Mouse (Mus musculus) kidney, adult 2 months (tissue): ENCODE results near the gene Lhfp. TPM values are rescaled to one million over a fixed set of nuclear protein-coding genes. Genes with fewer than 3 reads are reported as not detected.

Experiments used
- DNase-seq: peaks from one replicate; pipeline ENCODE4 v3.0.0; 2021
- H3K27ac ChIP-seq: fragments of 200-500 bp; 2 replicates; pipeline ENCODE4 v1.5.1; 2012; ENCODE audit warnings: low read depth, low read length, control low read depth, inconsistent platforms; ENCODE audit not compliant: insufficient read depth
- H3K27me3 ChIP-seq: fragments of 200-500 bp; replicated peaks from 2 replicates; pipeline ENCODE4 v1.6.1; 2012; ENCODE audit warnings: mild to moderate bottlenecking, moderate library complexity, low read length, inconsistent platforms; ENCODE audit not compliant: control insufficient read depth, insufficient read depth
- H3K36me3 ChIP-seq: fragments of 200-500 bp; 2 replicates; pipeline ENCODE4 v1.6.1; 2012; ENCODE audit warnings: mild to moderate bottlenecking, moderate library complexity, low read length, inconsistent platforms; ENCODE audit not compliant: control insufficient read depth, insufficient read depth
- H3K4me1 ChIP-seq: fragments of 200-500 bp; 2 replicates; pipeline ENCODE4 v1.6.1; 2011; ENCODE audit warnings: low read length; ENCODE audit not compliant: control insufficient read depth, insufficient read depth
- H3K4me3 ChIP-seq: fragments of 200-500 bp; 2 replicates; pipeline ENCODE4 v1.5.1; 2011; ENCODE audit warnings: mild to moderate bottlenecking, low read depth, low read length, control low read depth; ENCODE audit not compliant: insufficient read depth
- CTCF ChIP-seq: fragments of 200-500 bp; conservative IDR thresholded peaks from 2 replicates; pipeline ENCODE4 v1.5.1; 2011; ENCODE audit warnings: low read depth, mild to moderate bottlenecking, control low read depth, low read length, moderate library complexity, mixed read lengths; ENCODE audit not compliant: insufficient read depth, insufficient read length
- POLR2A ChIP-seq: fragments of 200-500 bp; IDR thresholded peaks from one replicate; pipeline ENCODE4 v1.6.1; 2011; ENCODE audit warnings: low read depth, low read length, control low read depth
- WGBS: fragments of 180-500 bp; shearing (Covaris S2); methylation state at CpG from one replicate; pipeline ENCODE4 v1.1.7; 2018; 5-methylcytosine and 5-hydroxymethylcytosine counted together
- polyA plus RNA-seq: library from polyadenylated mRNA; depleted of rRNA; stranded (reverse); fragments of >200 nt; gene quantifications from 2 replicates; pipeline ENCODE4 v1.2.3, GENCODE M21; 2012

Gene Lhfp
- polyA plus RNA-seq, 1 experiment, result 47.7 TPM

DNA sequence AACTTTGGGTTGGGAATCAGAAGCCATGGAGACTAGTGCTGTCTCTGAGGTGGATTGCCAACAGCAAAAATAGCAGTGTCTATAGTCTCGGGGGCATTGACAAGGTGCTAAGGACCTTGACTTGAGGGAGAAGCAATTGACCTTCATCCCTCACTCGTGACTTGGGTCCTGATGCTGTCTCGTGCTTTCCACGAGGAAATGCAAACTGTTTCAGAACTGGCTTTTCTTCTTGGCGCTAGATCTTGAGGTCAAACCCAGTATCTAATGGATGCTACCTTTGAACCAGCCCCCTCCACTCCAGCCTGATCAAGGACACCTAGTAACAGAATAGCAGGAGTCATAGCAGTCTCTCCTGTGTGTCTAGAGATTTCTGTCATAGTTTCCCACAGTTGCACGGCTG lies 78.7 kb downstream of the Lhfp start:
- TF ChIP-seq CTCF (no peak), POLR2A (no peak)
- H3K36me3 ChIP-seq, result no peaks in the 10 kb centered on the region
- 91% methylated on average over 6 of the region's 6 CpGs for WGBS

DNA sequence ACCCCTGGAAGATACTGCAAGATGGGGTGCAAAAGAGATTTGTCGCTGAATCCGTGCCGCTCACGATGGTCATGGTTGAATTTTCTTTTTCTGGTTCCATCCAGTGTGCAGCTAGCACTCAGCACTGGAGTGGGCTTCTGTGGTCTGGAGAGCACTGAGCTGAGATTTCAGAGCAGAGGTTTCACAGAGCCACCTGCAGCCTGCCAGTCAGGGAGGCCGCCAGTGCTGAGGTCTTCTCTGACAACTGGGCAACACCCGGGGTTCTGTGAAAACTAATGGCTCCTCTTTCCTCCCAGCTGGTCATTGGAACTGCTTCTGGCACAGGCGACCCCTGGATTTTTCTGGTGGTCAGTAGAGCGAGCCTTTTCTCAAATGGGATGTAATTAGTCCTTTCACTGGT lies 84.2 kb downstream of the Lhfp start:
- Histone ChIP-seq H3K4me3 (no peak overlapping the region), H3K4me1 (no peaks in the 10 kb centered on the region), H3K36me3 (no peaks in the 10 kb centered on the region), H3K27me3 (no peaks in the 10 kb centered on the region; the same call in 1 of the 2 replicates), H3K27ac (no peak overlapping the region)
- TF ChIP-seq POLR2A (no peak), CTCF (no peak)
- DNase-seq, result no peak
- WGBS, result 51% methylated on average over 8 of the region's 8 CpGs

More for the DNA sequence above, 78.7 kb downstream of the Lhfp start:
- Histone ChIP-seq H3K4me1 (no peaks in the 10 kb centered on the region), H3K27me3 (no peaks in the 10 kb centered on the region; the same call in 1 of the 2 replicates), H3K27ac (no peak overlapping the region), H3K4me3 (no peak overlapping the region)
- no peak for DNase-seq

DNA sequence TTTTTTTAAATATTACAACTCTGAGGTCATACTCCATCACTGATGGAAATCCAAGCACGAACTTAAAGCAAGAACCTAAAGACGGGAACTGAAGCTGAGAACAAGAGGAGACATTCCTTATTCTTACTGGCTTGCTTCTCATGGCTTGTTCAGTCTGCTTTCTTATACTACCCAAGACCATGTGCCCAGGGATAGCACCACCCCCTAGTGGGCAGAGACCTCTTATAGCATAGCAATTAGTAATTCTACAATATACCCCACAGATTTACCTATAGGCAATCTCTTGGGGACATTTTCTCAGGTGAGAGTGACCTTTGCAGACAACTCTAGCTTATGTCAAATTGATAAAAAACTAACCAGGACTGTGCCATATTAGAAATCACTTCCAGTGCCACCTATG lies 97.5 kb downstream of the Lhfp start:
- 86% methylated on average over 2 of the region's 2 CpGs for WGBS
- TF ChIP-seq CTCF (no peak), POLR2A (no peak)
- no peaks in the 10 kb centered on the region for H3K27me3 ChIP-seq
- H3K4me1 ChIP-seq, result no peaks in the 10 kb centered on the region
- no peak overlapping the region for H3K27ac ChIP-seq
- no peak overlapping the region for H3K4me3 ChIP-seq
- no peaks in the 10 kb centered on the region for H3K36me3 ChIP-seq
- DNase-seq, result no peak

GRCm38 (mm10) chr3:53139205-53139604 lies 97.9 kb downstream of the Lhfp start:
- H3K36me3 ChIP-seq, result no peaks in the 10 kb centered on the region
- no peak overlapping the region for H3K4me3 ChIP-seq
- TF ChIP-seq CTCF (no peak), POLR2A (no peak)
- DNase-seq, result no peak
- H3K27ac ChIP-seq, result no peak overlapping the region
- H3K27me3 ChIP-seq, result no peaks in the 10 kb centered on the region
- no peaks in the 10 kb centered on the region for H3K4me1 ChIP-seq

GRCm38 (mm10) chr3:53139642-53140041 lies 98.3 kb downstream of the Lhfp start:
- H3K4me3 ChIP-seq, result no peak overlapping the region
- H3K36me3 ChIP-seq, result no peaks in the 10 kb centered on the region
- H3K4me1 ChIP-seq, result no peaks in the 10 kb centered on the region
- no peak overlapping the region for H3K27ac ChIP-seq
- no peak for DNase-seq
- no peak for TF ChIP-seq POLR2A
- 72% methylated on average over 5 of the region's 5 CpGs for WGBS
- H3K27me3 ChIP-seq, result no peaks in the 10 kb centered on the region

DNA sequence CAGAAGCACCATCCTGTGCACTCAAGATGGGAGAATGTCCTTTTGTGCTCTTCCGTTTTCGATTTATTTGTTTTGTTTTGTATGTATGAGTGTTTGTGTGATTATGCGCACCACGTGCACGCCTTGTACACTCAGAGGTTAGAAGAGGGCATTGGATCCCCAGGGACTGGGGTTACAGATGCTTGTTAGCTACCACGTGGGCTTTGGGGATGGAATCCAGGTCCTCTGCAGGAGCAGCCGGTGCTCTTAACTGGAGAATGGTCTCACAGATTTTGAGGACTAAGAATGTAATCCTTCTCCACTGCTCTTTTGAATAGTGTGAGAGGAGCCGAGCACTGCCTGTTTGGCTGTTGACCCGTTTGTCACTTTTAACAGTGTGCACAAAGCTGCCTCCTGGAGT lies 101.2 kb downstream of the Lhfp start:
- Histone ChIP-seq H3K27me3 (no peaks in the 10 kb centered on the region), H3K4me3 (no peak overlapping the region), H3K36me3 (no peaks in the 10 kb centered on the region), H3K27ac (no peak overlapping the region), H3K4me1 (no peaks in the 10 kb centered on the region)
- peak; percentile 25 for DNase-seq
- WGBS, result 81% methylated on average over 9 of the region's 9 CpGs
- TF ChIP-seq CTCF (no peak), POLR2A (no peak)

- 80% methylated on average over 2 of the region's 2 CpGs for WGBS
- no peaks in the 10 kb centered on the region for H3K4me1 ChIP-seq
- H3K27ac ChIP-seq, result no peak overlapping the region
- H3K27me3 ChIP-seq, result no peaks in the 10 kb centered on the region
- no peaks in the 10 kb centered on the region for H3K36me3 ChIP-seq
- no peak for DNase-seq
- TF ChIP-seq POLR2A, result no peak
- TF ChIP-seq CTCF, result no peak
- H3K4me3 ChIP-seq, result no peak overlapping the region
These were observed 104.2 kb downstream of the Lhfp start for GRCm38 (mm10) chr3:53145526-53145925.

DNA sequence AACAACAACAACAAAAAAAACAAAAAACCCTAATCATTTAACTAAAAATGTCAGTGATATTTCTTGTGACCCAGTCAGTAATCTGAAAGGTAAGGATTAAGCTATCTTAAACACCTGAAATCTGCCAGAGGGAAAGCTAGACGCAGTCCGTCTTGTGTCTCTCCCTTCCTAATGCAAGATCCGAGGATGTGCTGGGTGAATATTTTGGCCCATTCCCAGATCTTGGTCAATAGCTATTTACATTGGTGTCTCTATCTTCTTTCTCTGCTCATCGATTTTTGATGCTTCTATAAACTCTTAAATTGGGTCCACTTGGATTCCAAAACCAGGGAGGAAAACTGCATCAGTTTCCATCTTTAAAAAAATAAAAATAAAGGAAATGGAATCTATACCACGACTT lies 104.6 kb downstream of the Lhfp start:
- H3K4me1 ChIP-seq, result no peaks in the 10 kb centered on the region
- TF ChIP-seq CTCF (no peak), POLR2A (no peak)
- no peak overlapping the region for H3K4me3 ChIP-seq

More for the DNA sequence above, 104.6 kb downstream of the Lhfp start:
- Histone ChIP-seq H3K27ac (no peak overlapping the region), H3K27me3 (no peaks in the 10 kb centered on the region), H3K36me3 (no peaks in the 10 kb centered on the region)
- DNase-seq, result no peak
- 77% methylated on average over 5 of the region's 5 CpGs for WGBS
